Mouse (Mus musculus): Measurements from ENCODE around the gene Tnfrsf11a.

- TF ChIP-seq CTCF (IDR thresholded peaks at IDR 0.05; ENCODE audit: insufficient read depth, low read depth, low read length) (no peak), POLR2A (IDR thresholded peaks at IDR 0.05; ENCODE audit: insufficient read depth, low read depth, low read length) (no peak)
These were observed 20.1 kb downstream of the Tnfrsf11a start for GRCm38 (mm10) chr1:105800570-105800969.
